Mouse (Mus musculus) forebrain, embryonic 10.5 days (tissue): ENCODE measurements around the gene Hoxb7. TPM values are rescaled to one million over a fixed set of nuclear protein-coding genes. Genes with fewer than 3 reads are reported as not detected.

Experiments used
- DNase-seq: peaks from one replicate; pipeline ENCODE4 v3.0.0-alpha.2; 2017; ENCODE audit warnings: low spot score; ENCODE audit errors: extremely low spot score
- H3K27ac ChIP-seq: fragments of 300-500 bp; sonication (generic); 2 replicates; pipeline ENCODE4 v1.5.1; 2016; ENCODE audit warnings: mild to moderate bottlenecking
- H3K27me3 ChIP-seq: fragments of 300-500 bp; sonication (generic); 2 replicates; pipeline ENCODE4 v1.6.1; 2016; ENCODE audit warnings: mild to moderate bottlenecking; ENCODE audit not compliant: poor library complexity, severe bottlenecking
- H3K36me3 ChIP-seq: fragments of 300-500 bp; sonication (generic); replicated peaks from 2 replicates; pipeline ENCODE4 v1.6.1; 2016; ENCODE audit warnings: mild to moderate bottlenecking, moderate library complexity
- H3K4me1 ChIP-seq: fragments of 300-500 bp; sonication (generic); 2 replicates; pipeline ENCODE4 v1.6.1; 2016
- H3K4me3 ChIP-seq: fragments of 300-500 bp; sonication (generic); 2 replicates; pipeline ENCODE4 v1.5.1; 2016; ENCODE audit warnings: mild to moderate bottlenecking, moderate library complexity
- H3K9me3 ChIP-seq: fragments of 300-500 bp; sonication (generic); 2 replicates; pipeline ENCODE4 v1.6.1; 2016; ENCODE audit warnings: mild to moderate bottlenecking, moderate library complexity
- WGBS: fragments of 180-500 bp; shearing (Covaris S2); methylation state at CpG from one replicate; pipeline ENCODE4 v1.1.7; 2016; 5-methylcytosine and 5-hydroxymethylcytosine counted together
- polyA plus RNA-seq: library from polyadenylated mRNA; unstranded; fragments of >200 nt; fragmentation: Nextera tagmentation; extraction: Ambion mirVana; gene quantifications from 2 replicates; pipeline ENCODE4 v1.2.1, GENCODE M21; 2016

Gene Hoxb7
- polyA plus RNA-seq, 1 experiment from 2014 or later, result not detected

DNA sequence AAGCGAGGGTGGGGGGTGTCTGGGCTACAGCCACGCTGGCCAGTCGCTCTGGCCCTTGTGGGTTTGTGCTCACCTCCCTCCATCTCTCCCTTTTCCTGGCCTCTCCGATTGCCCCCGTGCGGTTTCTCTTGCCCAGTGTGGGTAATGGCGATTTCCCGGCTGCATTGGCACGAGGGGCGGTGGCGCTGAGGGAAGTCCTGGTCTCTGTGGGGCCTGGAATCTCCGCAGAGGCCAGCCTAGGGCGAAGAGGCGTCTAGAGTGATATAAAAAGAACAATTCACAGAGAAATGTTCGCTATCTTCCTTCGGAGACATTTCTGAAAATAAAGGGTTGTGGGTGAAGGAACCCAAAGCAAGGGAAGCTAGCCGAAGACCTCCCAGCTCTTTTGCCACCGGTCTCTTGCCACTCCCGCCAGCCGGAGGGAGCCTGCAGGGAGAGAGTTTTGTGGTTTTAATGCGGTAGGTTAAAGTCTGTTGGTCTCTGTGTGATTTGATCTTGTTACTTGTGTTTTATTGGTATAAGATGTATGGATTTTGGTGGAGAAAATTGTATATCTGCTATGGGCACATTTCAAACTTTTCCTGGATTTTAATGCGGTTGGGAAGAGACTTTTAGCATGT is 7.0 kb downstream of the Hoxb7 start:
- Histone ChIP-seq H3K27ac (no peak overlapping the region), H3K4me1 (no peaks in the 10 kb centered on the region), H3K4me3 (no peak overlapping the region), H3K36me3 (no peaks in the 10 kb centered on the region), H3K27me3 (peaks cover 100% of the 10 kb centered on the region), H3K9me3 (no peaks in the 10 kb centered on the region)
- no peak for DNase-seq
- WGBS, result 1% methylated on average over 22 of the region's 22 CpGs

DNA sequence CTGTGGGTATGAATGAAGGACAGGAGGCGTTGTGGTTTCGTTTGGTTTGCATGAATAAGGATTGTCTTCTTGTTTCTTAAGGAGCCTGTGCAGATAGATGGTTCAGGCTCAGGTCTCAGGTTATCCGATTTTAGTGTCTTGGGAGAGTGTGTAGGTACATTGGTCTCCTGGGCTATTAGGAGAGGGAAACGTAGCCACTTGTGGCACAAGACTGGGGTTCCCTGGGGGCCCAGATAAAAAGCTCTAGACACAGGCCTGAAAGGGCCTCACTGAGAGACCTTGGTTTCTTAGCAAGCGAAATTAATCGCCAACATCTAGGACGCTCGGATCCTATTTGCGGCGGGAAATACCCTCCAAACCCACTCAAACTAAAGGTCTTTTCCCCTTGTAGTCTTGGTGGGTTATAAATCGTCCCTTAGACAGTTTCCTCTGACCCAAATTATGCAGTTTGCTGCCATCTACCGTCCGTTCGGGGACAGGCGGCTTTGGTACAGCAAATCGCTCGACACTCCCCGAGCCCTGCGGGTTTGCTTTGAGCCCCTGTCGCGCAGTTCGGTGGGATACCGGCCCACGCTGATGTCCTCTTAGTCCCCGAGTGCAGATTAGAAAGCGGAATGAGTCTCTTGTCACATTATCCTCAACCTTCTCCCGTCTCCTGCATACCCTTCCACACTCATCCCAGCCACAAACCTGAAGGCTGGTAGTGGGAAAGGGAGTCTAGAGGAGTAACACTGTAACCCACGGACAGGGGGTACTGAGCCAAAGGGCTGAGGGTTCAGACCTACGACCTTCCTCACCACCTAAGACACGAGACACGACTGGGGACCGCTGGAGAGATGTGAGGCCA is 8.0 kb downstream of the Hoxb7 start:
- Histone ChIP-seq H3K36me3 (no peaks in the 10 kb centered on the region), H3K27me3 (peaks cover 100% of the 10 kb centered on the region), H3K9me3 (no peaks in the 10 kb centered on the region), H3K4me1 (peaks cover 7% of the 10 kb centered on the region; the same call in 1 of the 2 replicates), H3K4me3 (no peak overlapping the region), H3K27ac (no peak overlapping the region)
- under 1% methylated on average over 32 of the region's 32 CpGs for WGBS
- DNase-seq, result peak; percentile 80

DNA sequence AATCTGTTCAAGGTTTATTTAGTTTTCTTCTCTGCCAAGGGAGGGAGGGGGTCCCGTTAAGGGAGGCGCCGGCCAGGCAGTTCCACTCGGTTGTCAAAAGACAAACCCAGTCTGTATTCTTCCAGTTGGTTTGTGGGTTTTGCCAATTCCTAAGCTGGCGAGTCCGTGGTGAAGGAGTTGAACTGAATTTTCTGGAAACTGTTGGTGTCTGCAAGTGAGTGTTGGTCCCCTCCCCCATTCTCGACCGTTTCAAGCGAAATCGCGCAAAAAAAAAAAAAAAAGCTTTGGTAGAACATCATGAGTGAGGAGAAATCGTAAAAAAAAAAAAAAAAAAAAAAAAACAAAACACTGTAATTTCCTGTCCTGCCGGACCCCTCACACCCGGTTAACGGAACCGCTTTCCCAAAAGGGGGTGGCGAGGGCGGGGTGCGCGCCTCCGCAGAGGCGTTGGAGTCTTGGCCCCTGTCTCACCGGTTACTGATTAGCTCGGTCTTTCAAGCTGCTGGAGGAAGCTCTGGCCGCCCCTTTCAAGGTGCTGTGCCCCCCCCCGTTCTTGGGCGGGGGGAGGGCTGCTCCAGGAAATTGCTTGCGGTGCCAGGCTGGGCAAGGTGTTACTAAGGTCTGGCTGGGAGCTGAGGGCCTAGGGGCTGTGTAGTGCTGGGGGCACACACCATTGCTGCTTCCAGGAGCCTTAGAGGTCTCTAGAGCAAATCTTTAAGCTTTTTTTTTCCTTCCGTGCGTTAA is 8.8 kb downstream of the Hoxb7 start:
- H3K27ac ChIP-seq, result no peak overlapping the region
- no peak overlapping the region for H3K4me3 ChIP-seq
- no peak for DNase-seq
- 1% methylated on average over 30 of the region's 30 CpGs for WGBS
- H3K9me3 ChIP-seq, result no peaks in the 10 kb centered on the region
- H3K4me1 ChIP-seq, result peaks cover 8% of the 10 kb centered on the region
- no peaks in the 10 kb centered on the region for H3K36me3 ChIP-seq
- H3K27me3 ChIP-seq, result peaks cover 100% of the 10 kb centered on the region

DNA sequence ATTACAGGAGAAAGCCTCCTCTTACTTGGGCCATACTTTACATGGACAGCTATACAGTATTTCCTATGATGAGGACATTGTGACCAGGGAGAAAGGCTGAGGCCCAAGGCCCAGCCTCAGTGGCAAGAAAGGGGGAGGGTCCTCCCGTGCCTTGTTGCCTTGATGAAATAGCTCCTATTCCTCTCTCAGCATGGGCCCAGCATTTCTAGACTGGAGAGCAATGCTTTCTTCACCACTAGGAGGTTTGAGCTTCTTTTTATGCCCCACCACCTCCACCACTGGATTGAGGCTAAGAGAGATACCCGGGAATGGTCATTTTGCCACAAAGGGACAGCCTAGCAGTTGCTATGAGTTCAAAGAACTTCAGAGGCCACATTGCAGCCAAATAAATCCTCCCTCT is 10.6 kb downstream of the Hoxb7 start:
- WGBS, result 2% methylated on average over 2 of the region's 2 CpGs
- no peak overlapping the region for H3K27ac ChIP-seq
- no peaks in the 10 kb centered on the region for H3K9me3 ChIP-seq
- H3K27me3 ChIP-seq, result peaks cover 100% of the 10 kb centered on the region
- no peak overlapping the region for H3K4me3 ChIP-seq
- H3K4me1 ChIP-seq, result peaks cover 14% of the 10 kb centered on the region
- no peaks in the 10 kb centered on the region for H3K36me3 ChIP-seq
- no peak for DNase-seq

DNA sequence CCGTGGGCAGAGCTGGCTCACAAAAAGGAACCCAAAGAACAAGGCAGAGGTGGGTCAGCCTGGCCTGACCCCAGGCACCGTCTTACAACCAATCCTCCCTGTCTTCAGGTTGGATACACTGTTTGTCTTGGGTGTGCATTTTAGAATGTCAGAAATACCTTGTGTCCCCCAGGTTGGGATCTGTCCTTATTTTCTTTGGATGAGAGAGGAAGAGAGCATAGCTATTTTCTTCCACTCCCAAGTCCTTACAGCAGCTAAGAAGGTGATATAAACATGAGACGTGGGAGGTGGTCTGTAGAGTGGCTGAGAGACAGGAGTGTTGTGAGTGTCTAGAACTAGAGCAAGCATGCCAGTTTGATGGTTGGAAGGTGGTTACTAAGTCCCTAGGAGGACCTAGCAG is 11.0 kb downstream of the Hoxb7 start:
- H3K4me1 ChIP-seq, result peaks cover 14% of the 10 kb centered on the region
- no peak overlapping the region for H3K4me3 ChIP-seq
- no peak for DNase-seq
- 1% methylated on average over 3 of the region's 3 CpGs for WGBS
- no peaks in the 10 kb centered on the region for H3K9me3 ChIP-seq
- H3K27ac ChIP-seq, result no peak overlapping the region
- H3K27me3 ChIP-seq, result peaks cover 100% of the 10 kb centered on the region
- H3K36me3 ChIP-seq, result no peaks in the 10 kb centered on the region

DNA sequence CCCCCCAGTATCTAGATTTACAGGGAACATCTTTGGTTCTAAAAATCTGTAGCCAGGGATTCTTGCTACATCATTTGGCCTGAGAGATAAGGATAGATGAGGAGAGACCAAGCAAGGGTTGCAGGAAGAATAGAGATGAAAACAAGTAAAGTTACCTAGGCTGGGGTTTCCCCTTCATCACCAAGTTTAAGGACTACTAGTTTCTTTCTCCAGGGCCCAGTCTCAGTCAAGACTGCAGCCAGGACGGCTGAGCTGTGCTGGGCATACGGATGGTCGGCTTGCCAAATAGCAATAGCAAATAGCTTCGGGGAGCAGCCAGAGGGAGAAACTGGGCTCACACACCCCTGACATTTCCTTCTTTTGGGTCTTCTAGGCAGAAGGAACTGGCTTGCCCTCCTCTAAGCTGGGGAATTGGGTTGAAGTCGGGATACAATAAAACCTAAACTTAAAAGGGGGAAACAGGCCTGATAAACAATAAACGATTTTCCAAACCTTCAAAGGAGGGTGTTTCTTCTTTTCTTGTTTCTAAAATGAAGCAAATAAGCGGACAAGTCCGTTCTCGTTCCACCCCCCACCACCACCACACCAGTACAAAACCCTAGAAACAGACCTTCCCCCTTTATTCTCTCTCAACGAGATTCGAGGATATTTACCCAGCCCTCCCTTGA is 11.7 kb downstream of the Hoxb7 start:
- 4% methylated on average over 11 of the region's 11 CpGs for WGBS
- DNase-seq, result no peak
- Histone ChIP-seq H3K27me3 (peaks cover 100% of the 10 kb centered on the region), H3K9me3 (no peaks in the 10 kb centered on the region), H3K4me3 (no peak overlapping the region), H3K36me3 (no peaks in the 10 kb centered on the region), H3K27ac (no peak overlapping the region), H3K4me1 (peaks cover 15% of the 10 kb centered on the region)

DNA sequence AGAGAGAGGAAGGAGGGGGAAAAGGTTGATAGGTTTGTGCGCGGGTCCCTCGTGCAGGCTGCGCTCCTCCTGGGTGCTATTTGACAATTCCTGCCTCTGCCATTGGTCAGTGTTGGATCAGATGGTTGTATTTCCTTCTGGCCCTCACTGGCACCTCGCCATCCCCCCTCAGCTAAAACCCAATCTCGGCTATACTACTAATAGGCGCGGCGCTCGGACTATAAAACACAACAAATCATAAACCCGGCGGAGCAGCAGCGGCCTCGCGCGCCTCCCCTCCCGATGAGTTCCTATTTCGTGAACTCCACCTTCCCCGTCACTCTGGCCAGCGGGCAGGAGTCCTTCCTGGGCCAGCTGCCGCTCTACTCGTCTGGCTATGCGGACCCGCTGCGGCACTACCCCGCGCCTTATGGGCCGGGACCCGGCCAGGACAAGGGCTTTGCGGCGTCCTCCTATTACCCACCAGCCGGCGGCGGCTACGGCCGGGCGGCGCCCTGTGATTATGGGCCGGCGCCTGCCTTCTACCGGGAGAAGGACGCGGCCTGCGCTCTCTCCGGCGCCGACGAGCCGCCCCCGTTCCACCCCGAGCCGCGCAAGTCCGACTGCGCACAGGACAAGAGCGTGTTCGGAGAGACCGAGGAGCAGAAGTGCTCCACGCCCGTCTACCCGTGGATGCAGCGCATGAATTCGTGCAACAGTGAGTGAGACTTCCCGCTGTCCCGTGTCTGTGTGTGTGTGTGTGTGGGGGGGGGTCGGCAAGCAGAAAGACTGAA is 12.7 kb downstream of the Hoxb7 start:
- peak overlapping the region; percentile 27 for H3K4me3 ChIP-seq
- H3K27ac ChIP-seq, result no peak overlapping the region
- WGBS, result under 1% methylated on average over 66 of the region's 66 CpGs
- peaks cover 100% of the 10 kb centered on the region for H3K27me3 ChIP-seq
- H3K9me3 ChIP-seq, result no peaks in the 10 kb centered on the region
- H3K36me3 ChIP-seq, result no peaks in the 10 kb centered on the region
- H3K4me1 ChIP-seq, result peaks cover 24% of the 10 kb centered on the region
- DNase-seq, result no peak

DNA sequence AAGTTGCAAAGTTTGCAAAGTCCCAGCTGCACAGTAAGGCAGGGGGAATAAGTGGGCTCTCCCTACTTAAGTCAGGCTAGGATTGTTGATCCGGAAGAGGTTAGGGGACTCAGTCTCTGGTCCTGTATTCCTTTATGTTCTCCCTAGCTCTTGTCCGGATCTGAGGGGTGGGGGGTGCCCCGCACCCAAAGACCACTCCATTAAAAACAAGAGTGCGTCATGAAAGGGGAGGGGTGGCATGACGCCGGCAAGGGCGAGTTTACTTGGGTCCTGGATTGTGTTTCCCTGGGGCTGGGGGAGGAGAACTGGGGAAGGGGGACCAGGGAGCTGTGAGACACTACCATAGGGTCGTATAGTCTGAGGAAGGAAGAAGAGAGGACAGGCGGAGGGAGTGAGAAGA is 13.4 kb downstream of the Hoxb7 start:
- H3K9me3 ChIP-seq, result no peaks in the 10 kb centered on the region
- H3K27me3 ChIP-seq, result peaks cover 100% of the 10 kb centered on the region
- no peak overlapping the region for H3K27ac ChIP-seq
- H3K4me1 ChIP-seq, result peaks cover 24% of the 10 kb centered on the region
- H3K4me3 ChIP-seq, result no peak overlapping the region
- no peaks in the 10 kb centered on the region for H3K36me3 ChIP-seq
- WGBS, result 2% methylated on average over 9 of the region's 9 CpGs
- no peak for DNase-seq

DNA sequence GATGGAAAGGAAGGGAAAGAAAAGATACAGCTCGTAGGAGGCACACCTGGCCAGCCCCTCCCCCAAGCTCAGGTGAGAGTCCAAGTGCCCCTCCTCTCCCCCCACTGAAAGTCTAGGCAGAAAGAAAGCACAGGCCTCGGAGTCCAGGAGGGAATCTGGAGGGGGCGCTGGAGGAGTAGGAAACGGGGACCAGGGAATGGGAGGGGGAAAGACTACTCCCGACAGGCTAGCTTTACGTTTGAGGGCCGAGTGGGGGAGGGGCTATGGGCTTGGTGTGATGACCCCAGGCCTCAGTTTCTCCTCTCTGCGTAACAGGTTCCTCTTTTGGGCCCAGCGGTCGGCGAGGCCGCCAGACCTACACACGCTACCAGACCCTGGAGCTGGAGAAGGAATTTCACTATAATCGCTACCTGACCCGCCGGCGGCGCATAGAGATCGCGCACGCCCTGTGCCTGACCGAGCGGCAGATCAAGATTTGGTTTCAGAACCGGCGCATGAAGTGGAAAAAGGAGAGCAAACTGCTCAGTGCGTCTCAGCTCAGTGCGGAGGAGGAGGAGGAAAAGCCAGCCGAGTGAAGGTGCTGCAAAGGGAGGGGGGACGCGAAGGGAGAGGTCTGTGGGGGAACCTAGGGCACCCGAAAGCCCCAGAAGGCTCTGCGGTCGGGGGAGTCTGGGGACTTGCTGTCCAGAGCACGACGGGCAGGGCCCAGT is 14.1 kb downstream of the Hoxb7 start:
- WGBS, result under 1% methylated on average over 35 of the region's 35 CpGs
- H3K4me1 ChIP-seq, result peaks cover 24% of the 10 kb centered on the region
- no peak overlapping the region for H3K4me3 ChIP-seq
- no peak overlapping the region for H3K27ac ChIP-seq
- no peak for DNase-seq
- H3K36me3 ChIP-seq, result no peaks in the 10 kb centered on the region
- H3K9me3 ChIP-seq, result no peaks in the 10 kb centered on the region
- peaks cover 100% of the 10 kb centered on the region for H3K27me3 ChIP-seq

DNA sequence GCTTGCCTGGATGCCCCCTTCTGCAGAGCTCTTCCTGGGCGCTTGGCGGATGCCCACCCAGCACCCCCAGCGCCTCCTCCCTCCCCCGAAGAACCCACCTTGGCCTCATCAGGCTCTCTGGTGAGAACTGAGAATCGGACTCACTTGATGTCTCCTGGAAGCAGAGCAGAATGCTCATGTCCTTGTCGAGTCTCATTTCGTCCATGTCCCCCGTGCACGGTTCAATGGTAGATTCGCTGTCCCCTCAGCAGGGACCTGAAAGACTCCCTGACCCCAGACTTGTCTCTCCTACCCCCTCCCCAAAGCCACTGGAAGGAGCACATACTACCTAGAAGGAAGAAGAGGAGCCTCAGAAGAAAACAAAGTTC is 14.6 kb downstream of the Hoxb7 start:
- Histone ChIP-seq H3K4me3 (no peak overlapping the region), H3K4me1 (peaks cover 24% of the 10 kb centered on the region), H3K36me3 (no peaks in the 10 kb centered on the region), H3K9me3 (no peaks in the 10 kb centered on the region), H3K27ac (no peak overlapping the region), H3K27me3 (peaks cover 100% of the 10 kb centered on the region)
- 4% methylated on average over 10 of the region's 10 CpGs for WGBS
- no peak for DNase-seq

DNA sequence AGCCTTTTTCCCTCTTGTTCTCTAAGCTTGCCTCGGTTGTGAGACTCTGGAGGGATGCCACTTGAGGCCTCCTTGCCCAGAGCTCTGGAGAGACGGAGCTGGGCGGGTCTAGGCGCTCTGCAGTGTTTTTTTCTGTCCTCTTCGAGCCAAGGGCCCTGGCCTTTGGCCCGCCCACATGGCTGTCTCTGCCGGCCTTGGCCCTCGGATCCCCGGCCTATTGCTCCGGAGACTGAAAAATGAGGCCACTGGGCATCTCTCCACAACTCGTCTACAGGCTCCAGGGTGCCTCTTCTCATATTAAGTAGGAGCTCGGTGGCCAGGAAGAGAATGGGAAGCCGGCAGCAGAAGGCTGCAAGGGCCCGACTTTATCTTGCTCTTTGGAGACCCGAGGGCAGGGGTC is 15.4 kb downstream of the Hoxb7 start:
- H3K4me3 ChIP-seq, result no peak overlapping the region
- H3K27ac ChIP-seq, result no peak overlapping the region
- no peaks in the 10 kb centered on the region for H3K9me3 ChIP-seq
- H3K4me1 ChIP-seq, result peaks cover 24% of the 10 kb centered on the region
- H3K27me3 ChIP-seq, result peaks cover 100% of the 10 kb centered on the region
- WGBS, result 1% methylated on average over 15 of the region's 15 CpGs
- H3K36me3 ChIP-seq, result no peaks in the 10 kb centered on the region
- DNase-seq, result no peak
